Mouse (Mus musculus) heart, adult 2 months (tissue): ENCODE data around the gene Lsr.

Experiments used
- CTCF ChIP-seq: fragments of 200-600 bp; IDR thresholded peaks from 2 replicates; pipeline ENCODE4 v1.8.1; 2022; ENCODE audit warnings: antibody characterized with exemption, mild to moderate bottlenecking, moderate library complexity
- EP300 ChIP-seq: fragments of 200-500 bp; IDR thresholded peaks from 2 replicates; pipeline ENCODE4 v1.6.1; 2011; ENCODE audit warnings: low read depth, low read length, control low read depth; ENCODE audit not compliant: insufficient read depth
- POLR2A ChIP-seq: fragments of 200-500 bp; IDR thresholded peaks from 2 replicates; pipeline ENCODE4 v1.6.1; 2011; ENCODE audit warnings: mild to moderate bottlenecking, low read depth, low read length, control low read depth; ENCODE audit not compliant: insufficient read depth

DNA sequence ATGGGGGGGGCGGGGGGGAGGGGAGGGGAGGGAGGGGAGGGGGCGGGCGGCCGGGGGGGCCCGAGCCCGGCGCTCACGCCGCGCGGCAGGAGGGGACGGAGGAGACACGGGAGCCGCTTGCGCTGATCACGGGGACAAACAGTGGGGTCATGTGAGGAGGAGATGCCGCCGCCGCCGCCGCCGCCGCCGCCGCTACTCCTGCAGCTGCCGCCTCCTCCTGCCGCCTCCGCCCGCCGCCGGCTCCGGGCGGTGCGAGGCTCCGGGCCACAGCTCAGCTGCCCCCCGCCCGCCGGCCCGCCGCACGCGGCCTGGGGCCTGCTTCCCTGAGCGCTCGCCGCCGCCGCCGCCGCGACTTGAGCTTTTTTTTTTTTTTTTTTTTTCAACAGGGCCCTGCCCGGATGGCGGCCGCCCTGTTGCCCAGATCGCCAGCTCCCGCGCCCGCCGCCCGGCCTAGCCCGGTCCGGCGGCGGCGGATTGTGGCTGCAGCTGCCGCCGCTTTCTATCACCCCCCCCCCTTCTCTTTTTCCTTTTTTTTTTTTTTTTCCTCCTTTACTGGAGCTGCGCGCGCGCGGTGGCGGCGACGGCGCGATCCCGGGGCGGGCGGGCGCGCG, 16.4 kb downstream of the Lsr start, which contains the start of gene Usf2:
- TF ChIP-seq CTCF (no peak), EP300 (no peak), POLR2A (no peak)
